Mouse (Mus musculus) heart, embryonic 11.5 days (tissue): Measurements from ENCODE around the gene Cachd1. TPM values are rescaled to one million over a fixed set of nuclear protein-coding genes. Genes with fewer than 3 reads are reported as not detected.

Experiments
- ATAC-seq: fragments of 200-750 bp; cut with Nextera tagmentation; replicated peaks from 2 replicates; pipeline ENCODE4 v1.8.0; 2017; ENCODE audit warnings: moderate library complexity; ENCODE audit not compliant: insufficient number of reproducible peaks, low FRiP score, low TSS enrichment
- H3K27ac ChIP-seq: fragments of 300-500 bp; sonication (generic); 2 replicates; pipeline ENCODE4 v1.5.1; 2014; ENCODE audit warnings: mild to moderate bottlenecking, low read depth, low read length
- H3K27me3 ChIP-seq: fragments of 300-500 bp; sonication (generic); 2 replicates; pipeline ENCODE4 v1.6.1; 2014; ENCODE audit warnings: mild to moderate bottlenecking, low read length, mixed read lengths; ENCODE audit not compliant: control insufficient read depth, insufficient read depth
- H3K36me3 ChIP-seq: fragments of 300-500 bp; sonication (generic); 2 replicates; pipeline ENCODE4 v1.6.1; 2014; ENCODE audit warnings: mild to moderate bottlenecking, low read length, moderate library complexity, mixed read lengths; ENCODE audit not compliant: control insufficient read depth, insufficient read depth
- H3K4me1 ChIP-seq: fragments of 300-500 bp; sonication (generic); 2 replicates; pipeline ENCODE4 v1.6.1; 2014; ENCODE audit warnings: low read length; ENCODE audit not compliant: control insufficient read depth, insufficient read depth
- H3K4me2 ChIP-seq: fragments of 300-500 bp; sonication (generic); 2 replicates; pipeline ENCODE4 v1.6.1; 2014; ENCODE audit warnings: mild to moderate bottlenecking, moderate library complexity
- H3K4me3 ChIP-seq: fragments of 300-500 bp; sonication (generic); 2 replicates; pipeline ENCODE4 v1.5.1; 2014; ENCODE audit warnings: low read depth, low read length
- H3K9ac ChIP-seq: fragments of 300-500 bp; sonication (generic); 2 replicates; pipeline ENCODE4 v1.6.1; 2014; ENCODE audit warnings: mild to moderate bottlenecking, low read depth, low read length, moderate library complexity
- H3K9me3 ChIP-seq: fragments of 300-500 bp; sonication (generic); replicated peaks from 2 replicates; pipeline ENCODE4 v1.6.1; 2016; ENCODE audit warnings: low read length; ENCODE audit not compliant: control insufficient read depth
- WGBS: fragments of 180-500 bp; shearing (Covaris S2); extraction: QIAGEN DNeasy Blood & Tissue Kit; methylation state at CpG from one replicate; pipeline ENCODE4 v1.1.7; 2014; ENCODE audit not compliant: insufficient replicate concordance; 5-methylcytosine and 5-hydroxymethylcytosine counted together
- polyA plus RNA-seq: library from polyadenylated mRNA; unstranded; fragments of >200 nt; fragmentation: Nextera tagmentation; extraction: Ambion mirVana; gene quantifications from 2 replicates; pipeline ENCODE4 v1.2.1, GENCODE M21; 2014

The Cachd1 gene
- polyA plus RNA-seq, 1 experiment from 2014 or later, result 9.3 TPM

DNA sequence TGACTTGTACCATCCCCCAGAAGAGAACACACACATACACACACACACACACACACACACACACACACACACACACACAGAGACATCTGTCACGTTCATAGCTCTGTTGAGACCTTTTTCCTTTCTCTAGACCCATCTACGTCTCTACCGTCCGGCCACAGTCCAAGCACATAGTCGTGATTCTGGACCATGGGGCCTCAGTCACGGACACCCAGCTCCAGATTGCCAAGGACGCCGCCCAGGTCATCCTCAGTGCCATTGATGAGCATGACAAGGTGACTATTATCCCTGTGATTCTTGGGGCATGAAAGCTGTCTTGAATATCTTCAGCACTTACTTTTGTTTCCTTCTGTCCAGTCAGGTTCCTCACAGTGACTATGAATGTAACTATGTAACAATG is 175.4 kb downstream of the Cachd1 start:
- 88% methylated on average over 8 of the region's 8 CpGs for WGBS
- Histone ChIP-seq H3K9me3 (no peaks in the 10 kb centered on the region), H3K4me1 (no peaks in the 10 kb centered on the region), H3K4me2 (no peak overlapping the region), H3K27me3 (no peaks in the 10 kb centered on the region), H3K27ac (no peak overlapping the region), H3K9ac (no peak overlapping the region), H3K4me3 (no peak overlapping the region), H3K36me3 (peaks cover 5% of the 10 kb centered on the region; the same call in 1 of the 2 replicates)
- no peak for ATAC-seq

DNA sequence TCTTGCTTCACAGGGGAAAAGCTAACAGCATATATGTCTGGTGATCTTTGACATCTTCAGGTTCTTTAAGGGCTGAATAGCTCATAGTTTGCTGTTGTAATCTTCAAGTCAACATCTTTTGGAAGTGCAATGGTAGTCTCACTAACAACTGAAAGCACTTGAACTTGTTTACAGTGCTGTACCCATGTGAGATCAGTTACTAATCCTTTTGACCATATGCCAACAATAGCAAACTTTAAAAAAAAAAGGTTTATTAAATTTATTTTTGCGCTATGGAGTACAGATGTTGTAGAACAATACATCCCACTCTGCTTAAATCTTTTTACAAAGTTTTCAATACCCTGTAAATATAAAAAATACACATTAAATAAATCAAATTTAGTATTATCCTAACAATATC is 186.9 kb downstream of the Cachd1 start:
- Histone ChIP-seq H3K4me1 (peaks cover 5% of the 10 kb centered on the region; the same call in 1 of the 2 replicates), H3K36me3 (peaks cover 12% of the 10 kb centered on the region; the same call in 1 of the 2 replicates), H3K9ac (no peak overlapping the region), H3K4me2 (no peak overlapping the region), H3K9me3 (no peaks in the 10 kb centered on the region), H3K4me3 (no peak overlapping the region), H3K27me3 (no peaks in the 10 kb centered on the region), H3K27ac (no peak overlapping the region)
- no peak for ATAC-seq
- 90% methylated on average over 1 of the region's 1 CpGs for WGBS

DNA sequence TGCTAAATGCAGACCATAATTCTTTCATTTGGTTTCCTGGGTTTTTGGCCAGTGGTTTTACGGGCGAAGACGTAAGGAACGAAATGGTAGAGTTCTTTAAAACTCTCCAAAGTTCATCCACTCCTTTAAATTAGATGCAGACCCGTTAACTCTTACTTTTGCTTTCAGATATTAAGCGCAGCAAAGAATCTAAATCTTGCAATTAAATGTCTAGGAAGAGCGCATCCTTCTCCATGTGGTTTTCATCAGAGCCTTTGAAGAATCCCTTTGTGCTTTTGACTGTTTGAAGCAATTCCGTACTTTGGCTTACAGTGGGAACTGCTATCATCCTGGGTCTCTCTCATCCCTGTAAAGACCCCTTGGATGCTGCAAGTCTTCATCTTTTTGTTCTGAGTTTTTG is 187.3 kb downstream of the Cachd1 start:
- ATAC-seq, result no peak
- 95% methylated on average over 8 of the region's 8 CpGs for WGBS
- Histone ChIP-seq H3K27ac (no peak overlapping the region), H3K4me1 (peaks cover 5% of the 10 kb centered on the region; the same call in 1 of the 2 replicates), H3K9ac (no peak overlapping the region), H3K27me3 (no peaks in the 10 kb centered on the region), H3K4me3 (no peak overlapping the region), H3K36me3 (peaks cover 12% of the 10 kb centered on the region; the same call in 1 of the 2 replicates), H3K4me2 (no peak overlapping the region), H3K9me3 (no peaks in the 10 kb centered on the region)

DNA sequence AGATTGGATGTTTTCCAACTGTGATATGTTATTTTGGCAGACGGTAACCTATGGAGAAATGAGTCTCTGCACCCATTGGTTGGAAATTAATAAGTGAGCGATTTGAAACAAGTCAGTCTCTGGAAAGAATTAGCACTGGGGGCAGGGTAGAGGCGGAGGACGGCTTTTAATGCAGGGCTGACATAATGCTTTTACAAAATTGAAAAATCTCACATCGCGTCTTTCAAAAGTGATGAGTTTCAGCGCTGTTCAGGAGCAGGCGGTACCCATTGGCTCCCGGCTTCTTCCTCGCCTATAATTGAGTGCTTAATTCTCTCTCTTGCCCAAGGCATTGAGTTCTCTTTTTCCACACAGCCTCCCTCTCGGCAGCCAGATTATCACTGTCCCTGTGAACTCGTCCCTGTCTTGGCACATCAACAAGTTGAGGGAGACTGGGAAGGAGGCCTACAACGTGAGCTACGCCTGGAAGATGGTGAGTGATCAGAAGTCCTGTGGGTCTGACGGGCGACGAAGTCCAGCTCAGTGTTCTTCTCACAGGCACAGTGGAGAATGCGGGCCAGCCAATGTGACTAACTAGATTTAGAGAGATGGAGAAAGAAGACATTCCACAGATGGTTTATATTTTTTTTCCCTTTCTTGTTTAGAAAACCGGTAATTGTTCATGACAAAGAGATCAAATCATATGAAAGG is 191.4 kb downstream of the Cachd1 start:
- Histone ChIP-seq H3K9ac (no peak overlapping the region), H3K27me3 (no peaks in the 10 kb centered on the region), H3K4me2 (no peak overlapping the region), H3K36me3 (peaks cover 9% of the 10 kb centered on the region; the same call in 1 of the 2 replicates), H3K27ac (no peak overlapping the region), H3K9me3 (no peaks in the 10 kb centered on the region), H3K4me3 (no peak overlapping the region), H3K4me1 (peaks cover 5% of the 10 kb centered on the region; the same call in 1 of the 2 replicates)
- no peak for ATAC-seq
- WGBS, result 63% methylated on average over 19 of the region's 19 CpGs

DNA sequence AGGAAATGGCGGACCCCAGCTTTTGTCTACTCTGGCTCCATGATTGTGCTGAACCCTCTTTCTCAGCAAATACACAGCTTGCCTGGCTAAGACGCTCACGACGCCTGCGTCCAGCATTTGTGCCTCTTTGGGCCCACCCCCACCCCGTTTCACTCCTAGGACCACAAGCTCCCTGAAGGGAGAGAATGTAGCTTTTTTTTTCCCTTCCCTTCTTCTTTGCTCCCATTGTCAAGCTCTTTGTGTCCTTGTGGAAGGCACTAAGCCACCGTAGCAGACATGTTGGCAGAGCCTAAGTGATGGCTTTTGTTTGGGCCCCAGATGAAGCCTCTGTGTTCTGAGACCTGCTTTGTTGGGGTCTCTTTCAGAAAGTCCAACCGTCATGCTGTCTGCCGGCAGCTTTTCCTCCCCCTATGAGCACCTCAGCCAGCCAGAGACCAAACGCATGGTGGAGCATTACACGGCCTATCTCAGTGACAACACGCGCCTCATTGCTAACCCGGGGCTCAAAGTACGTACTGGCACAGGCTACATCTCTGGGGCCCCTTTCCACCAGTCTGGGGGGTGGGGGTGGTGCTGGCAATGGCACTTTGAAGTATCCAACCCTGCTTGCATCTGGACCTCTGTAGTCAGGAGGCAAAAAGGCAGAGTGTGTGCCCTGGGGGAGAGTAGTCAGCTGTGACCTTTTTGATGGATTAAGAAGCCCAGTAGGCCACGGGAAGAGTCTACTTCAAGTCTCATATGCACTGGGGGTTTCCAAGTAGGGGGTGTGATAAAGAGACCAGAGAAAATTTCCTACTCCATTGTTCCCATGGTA is 197.4 kb downstream of the Cachd1 start:
- Histone ChIP-seq H3K4me2 (no peak overlapping the region), H3K9ac (no peak overlapping the region), H3K27me3 (no peaks in the 10 kb centered on the region), H3K9me3 (no peaks in the 10 kb centered on the region), H3K4me1 (no peaks in the 10 kb centered on the region), H3K36me3 (no peaks in the 10 kb centered on the region; the same call in 1 of the 2 replicates), H3K4me3 (no peak overlapping the region), H3K27ac (no peak overlapping the region)
- no peak for ATAC-seq
- 85% methylated on average over 16 of the region's 16 CpGs for whole genome bisulfite sequencing

DNA sequence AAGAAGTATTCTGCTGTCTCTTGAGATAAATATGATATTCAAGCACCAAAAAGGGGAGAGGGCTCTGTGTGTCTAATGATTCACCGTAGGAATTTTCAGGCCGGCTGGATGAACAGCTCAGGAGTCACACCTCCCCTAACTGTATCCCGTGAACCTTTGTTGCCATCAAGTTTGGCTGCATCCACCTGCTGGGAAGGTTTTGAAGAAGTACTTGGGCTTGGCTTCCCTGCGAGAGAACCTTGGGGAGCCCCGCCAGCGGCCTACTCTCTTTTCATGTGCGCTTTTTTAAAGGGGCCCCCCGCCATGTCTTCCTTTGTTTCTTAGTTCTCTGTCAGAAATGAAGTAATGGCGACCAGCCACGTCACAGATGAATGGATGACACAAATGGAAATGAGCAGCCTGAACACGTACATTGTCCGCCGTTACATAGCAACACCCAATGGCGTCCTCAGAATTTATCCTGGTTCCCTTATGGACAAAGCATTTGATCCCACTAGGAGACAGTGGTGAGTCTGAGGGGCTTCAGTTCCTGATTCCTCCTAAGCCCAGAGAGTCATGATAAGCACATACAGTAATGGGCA is 198.1 kb downstream of the Cachd1 start:
- H3K27ac ChIP-seq, result no peak overlapping the region
- H3K36me3 ChIP-seq, result no peaks in the 10 kb centered on the region; the same call in 1 of the 2 replicates
- WGBS, result 86% methylated on average over 14 of the region's 14 CpGs
- H3K4me1 ChIP-seq, result no peaks in the 10 kb centered on the region
- no peak for ATAC-seq
- H3K4me2 ChIP-seq, result no peak overlapping the region
- H3K9me3 ChIP-seq, result no peaks in the 10 kb centered on the region
- no peak overlapping the region for H3K9ac ChIP-seq
- H3K4me3 ChIP-seq, result no peak overlapping the region
- H3K27me3 ChIP-seq, result no peaks in the 10 kb centered on the region

DNA sequence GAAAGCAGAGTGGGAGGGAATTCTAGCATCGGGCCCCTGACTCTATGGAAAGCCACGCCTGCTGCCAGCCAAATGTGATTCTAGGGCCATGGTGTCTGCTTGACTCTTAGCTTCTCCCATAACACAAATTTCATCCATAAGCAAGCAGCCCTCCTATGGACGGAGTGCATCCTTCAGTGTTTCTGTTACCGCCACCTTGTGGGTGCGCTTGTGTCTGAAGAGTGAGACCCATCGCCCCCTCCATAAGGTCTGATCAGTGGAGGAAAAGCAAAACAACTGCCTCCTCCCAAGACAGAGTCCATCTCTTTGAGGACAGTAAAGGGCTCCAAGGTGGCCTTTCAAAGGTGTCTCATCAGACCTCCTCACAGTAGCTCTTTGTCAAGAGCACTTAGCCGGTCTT is 201.0 kb downstream of the Cachd1 start:
- Histone ChIP-seq H3K27me3 (no peaks in the 10 kb centered on the region), H3K9me3 (no peaks in the 10 kb centered on the region), H3K27ac (no peak overlapping the region), H3K36me3 (no peaks in the 10 kb centered on the region; the same call in 1 of the 2 replicates), H3K4me1 (no peaks in the 10 kb centered on the region), H3K4me2 (no peak overlapping the region), H3K4me3 (no peak overlapping the region), H3K9ac (no peak overlapping the region)
- 89% methylated on average over 7 of the region's 7 CpGs for WGBS
- ATAC-seq, result no peak

DNA sequence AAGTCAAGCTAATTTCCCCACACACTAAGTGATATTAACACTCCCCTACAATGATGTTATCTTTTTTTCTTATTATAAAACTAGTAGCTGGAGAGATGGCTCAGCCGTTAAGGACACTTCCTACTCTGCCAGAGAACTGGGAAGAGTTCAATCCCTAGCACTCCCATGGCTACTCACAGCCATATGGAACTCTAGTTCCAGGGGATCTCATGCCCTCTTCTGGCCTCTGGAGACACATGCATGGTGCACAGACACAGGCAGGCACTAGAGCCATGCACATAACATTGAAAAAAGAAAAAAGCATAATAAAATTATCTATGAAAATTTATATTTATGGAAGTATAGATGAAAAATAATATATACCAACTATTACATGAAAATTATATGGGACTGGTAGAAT is 210.7 kb downstream of the Cachd1 start:
- H3K27me3 ChIP-seq, result no peaks in the 10 kb centered on the region
- WGBS, result 74% methylated on average over 1 of the region's 1 CpGs
- no peak overlapping the region for H3K4me3 ChIP-seq
- H3K9ac ChIP-seq, result no peak overlapping the region
- H3K4me1 ChIP-seq, result no peaks in the 10 kb centered on the region
- H3K27ac ChIP-seq, result no peak overlapping the region
- H3K4me2 ChIP-seq, result no peak overlapping the region
- H3K9me3 ChIP-seq, result no peaks in the 10 kb centered on the region
- ATAC-seq, result no peak
- H3K36me3 ChIP-seq, result peaks cover 13% of the 10 kb centered on the region
